Mouse (Mus musculus) bone marrow, adult 2 months (tissue): ENCODE data around the gene Otub1.

Experiments used
- CTCF ChIP-seq: fragments of 200-500 bp; IDR thresholded peaks from 2 replicates; pipeline ENCODE4 v1.5.1; 2011; ENCODE audit warnings: low read length, control low read depth; ENCODE audit not compliant: control insufficient read depth, insufficient read depth
- POLR2A ChIP-seq: fragments of 200-500 bp; IDR thresholded peaks from 2 replicates; pipeline ENCODE4 v1.6.1; 2011; ENCODE audit warnings: low read depth, mild to moderate bottlenecking, control low read depth, low read length, borderline replicate concordance; ENCODE audit not compliant: control insufficient read depth

GRCm38 (mm10) chr19:7225096-7225690 lies 19.1 kb upstream of the Otub1 start:
- no peak for TF ChIP-seq POLR2A
- no peak for TF ChIP-seq CTCF
